Mouse (Mus musculus) retina, adult 2 months (tissue): Measurements from ENCODE around the gene Cdh19.

ENCODE experiments used
- DNase-seq: peaks from one replicate; pipeline ENCODE4 v3.0.0-alpha.2; 2012; ENCODE audit warnings: low read depth, low spot score

The Cdh19 gene

GRCm38 (mm10) chr1:110977484-110977883, at the start of gene Cdh19:
Cdh19 (minus strand) TSS chr1:110977584.
- no peak for DNase-seq

GRCm38 (mm10) chr1:111020434-111021060, 43.2 kb upstream of the Cdh19 start:
- DNase-seq: no peak

DNA sequence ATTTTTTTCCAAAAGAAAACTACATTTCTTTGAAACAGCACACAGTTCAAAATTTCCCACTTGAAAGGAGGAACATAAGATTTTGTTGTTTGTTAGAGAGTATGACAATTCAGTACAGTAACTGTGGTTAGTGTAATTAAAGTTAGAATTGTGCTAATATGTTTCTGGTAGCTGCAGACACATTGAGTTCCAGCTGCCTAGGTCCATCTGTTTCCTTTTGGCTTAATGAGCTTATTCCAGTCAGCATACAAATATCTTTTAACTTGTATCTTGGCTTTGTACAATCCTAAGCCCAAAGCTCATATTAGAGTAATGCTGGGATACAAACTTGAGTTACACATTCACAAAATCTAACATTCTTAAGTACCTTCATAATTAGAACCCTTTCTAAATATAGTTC, 40.3 kb upstream of the Cdh19 start:
- DNase-seq: no peak

- no peak for DNase-seq
These were observed 12.4 kb upstream of the Cdh19 start for GRCm38 (mm10) chr1:110989824-110990223.

- DNase-seq: no peak
These were observed 8.2 kb downstream of the Cdh19 start for GRCm38 (mm10) chr1:110969201-110969600.

- DNase-seq: no peak
These were observed 67.6 kb downstream of the Cdh19 start for GRCm38 (mm10) chr1:110909752-110910151.

DNA sequence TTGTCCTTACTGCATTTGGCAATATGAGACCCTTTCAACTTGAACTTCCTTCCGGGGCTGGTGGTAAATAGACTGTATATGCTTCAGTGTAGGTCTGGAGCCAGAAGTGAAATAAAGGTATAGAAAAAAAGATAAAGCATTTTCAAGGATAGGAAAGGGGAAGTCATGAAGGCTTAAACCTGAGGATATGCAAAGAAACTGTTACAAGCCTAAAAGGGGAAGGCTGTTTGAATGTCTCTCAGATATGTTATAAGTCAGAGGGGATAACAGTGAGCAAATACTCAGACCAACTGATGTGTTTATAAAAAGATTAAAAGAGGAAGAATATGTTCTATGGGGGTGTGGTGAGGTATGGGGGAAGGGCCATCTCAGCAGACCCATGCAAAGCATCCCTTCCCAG, 68.2 kb downstream of the Cdh19 start:
- DNase-seq: no peak

DNA sequence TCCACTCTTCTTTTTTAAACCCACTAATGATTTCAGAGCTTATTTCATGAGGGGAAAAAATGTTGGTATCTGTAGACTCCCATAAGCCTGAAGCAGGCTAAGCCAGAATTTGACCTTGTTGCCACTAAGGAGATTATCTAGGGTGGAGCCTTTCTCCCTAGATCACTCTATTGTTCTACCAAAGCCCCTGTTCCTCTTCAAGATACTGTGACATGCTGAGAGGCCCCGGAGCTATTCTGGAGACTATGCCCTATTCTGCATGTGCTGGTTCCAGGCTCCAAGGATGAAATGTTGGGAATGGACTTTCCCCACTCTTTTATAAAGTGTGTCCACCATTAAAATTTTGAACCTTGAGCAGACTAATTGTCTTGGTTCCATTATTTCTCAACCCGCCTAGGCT, 73.1 kb downstream of the Cdh19 start:
- DNase-seq: no peak
